Mouse (Mus musculus) C2C12 (cell line): Measurements from ENCODE around the gene Cyp4f40. TPM values are rescaled to one million over a fixed set of nuclear protein-coding genes. Genes with fewer than 3 reads are reported as not detected.
"Not testable (repeated sequence)": the region's sequence is repeated elsewhere in the genome, so short reads cannot be mapped to it uniquely, and the experiment has no call there.

Experiments
- H3K27me3 ChIP-seq: one replicate; pipeline ENCODE4 v1.6.1; 2011; ENCODE audit not compliant: control insufficient read depth, insufficient read depth, insufficient read length
- H3K36me3 ChIP-seq: one replicate; pipeline ENCODE4 v1.6.1; 2011; ENCODE audit not compliant: control insufficient read depth, insufficient read depth
- H3K4me3 ChIP-seq: one replicate; pipeline ENCODE4 v1.5.1; 2011; ENCODE audit warnings: mild to moderate bottlenecking, control low read depth; ENCODE audit not compliant: poor library complexity, insufficient read depth, severe bottlenecking
- H3K79me2 ChIP-seq: one replicate; pipeline ENCODE4 v1.6.1; 2011; ENCODE audit not compliant: control insufficient read depth, insufficient read depth
- H3K79me3 ChIP-seq: one replicate; pipeline ENCODE4 v1.6.1; 2011; ENCODE audit warnings: low read depth, control low read depth
- H3ac ChIP-seq: one replicate; pipeline ENCODE3; 2011; ENCODE audit warnings: low read depth; ENCODE audit not compliant: control insufficient read depth, insufficient read length
- CEBPB ChIP-seq: IDR thresholded peaks from one replicate; pipeline ENCODE4 v1.6.1; 2011; ENCODE audit warnings: low read depth, mild to moderate bottlenecking, control low read depth, moderate library complexity
- CTCF ChIP-seq: IDR thresholded peaks from one replicate; pipeline ENCODE4 v1.5.1; 2011; ENCODE audit not compliant: control insufficient read depth, insufficient read depth, insufficient read length
- FOSL1 ChIP-seq: IDR thresholded peaks from one replicate; pipeline ENCODE4 v1.8.0; 2011; ENCODE audit warnings: mild to moderate bottlenecking, low read length; ENCODE audit not compliant: poor library complexity, insufficient read depth, severe bottlenecking
- MAX ChIP-seq: IDR thresholded peaks from one replicate; pipeline ENCODE4 v1.6.1; 2011; ENCODE audit warnings: mild to moderate bottlenecking, control low read depth
- MYOD1 ChIP-seq: IDR thresholded peaks from one replicate; pipeline ENCODE4 v1.6.1; 2011; ENCODE audit warnings: low read depth; ENCODE audit not compliant: control insufficient read depth, insufficient read length
- MYOG ChIP-seq: IDR thresholded peaks from one replicate; pipeline ENCODE4 v1.6.1; 2011; ENCODE audit not compliant: control insufficient read depth, insufficient read length; ENCODE audit errors: extremely low read depth
- USF1 ChIP-seq: IDR thresholded peaks from one replicate; pipeline ENCODE4 v1.6.1; 2011; ENCODE audit warnings: low read depth, mild to moderate bottlenecking, control low read depth, moderate library complexity
- long read RNA-seq, 2 experiments: library from polyadenylated mRNA; unstranded; transcript quantifications; one replicate each; pipeline ENCODE4 v2.0.0; 2019 to 2020
- polyA plus RNA-seq: library from polyadenylated mRNA; unstranded; fragments of >200 nt; fragmentation: generic; extraction: Trizol; gene quantifications from one replicate; pipeline ENCODE4 v1.2.1, GENCODE M21; 2012; ENCODE audit warnings: missing spikeins

The Cyp4f40 gene
- 0.13 TPM for polyA plus RNA-seq
- long read RNA-seq, experiment 1 = 0 reads
- long read RNA-seq, experiment 2 = 0 reads

GRCm38 (mm10) chr17:32658712-32659111 lies at the start of gene Cyp4f40:
Gene Cyp4f40 (plus strand): TSS chr17:32658900.
- no peak within 1 kb of the TSS for H3ac ChIP-seq
- no peak within 1 kb of the TSS for H3K4me3 ChIP-seq
- H3K27me3 ChIP-seq = no peaks in the 10 kb centered on the region
- no peak for TF ChIP-seq CEBPB
- no peak for TF ChIP-seq CTCF
- no peak for TF ChIP-seq FOSL1
- TF ChIP-seq USF1 = no peak
- no peak for TF ChIP-seq MYOD1
- no peak for TF ChIP-seq MAX
- TF ChIP-seq MYOG = no peak
- H3K79me3 ChIP-seq = no peaks in the 10 kb centered on the region
- H3K36me3 ChIP-seq = no peaks in the 10 kb centered on the region
- no peaks in the 10 kb centered on the region for H3K79me2 ChIP-seq

GRCm38 (mm10) chr17:32610231-32610630 lies 48.5 kb upstream of the Cyp4f40 start:
- H3ac ChIP-seq, H3K4me3 ChIP-seq, H3K79me3 ChIP-seq, H3K36me3 ChIP-seq, H3K79me2 ChIP-seq, H3K27me3 ChIP-seq: not testable (repeated sequence)

GRCm38 (mm10) chr17:32610896-32611295 lies 47.8 kb upstream of the Cyp4f40 start:
- Histone ChIP-seq H3K36me3 (no peaks in the 10 kb centered on the region), H3K79me3 (no peaks in the 10 kb centered on the region), H3K79me2 (no peaks in the 10 kb centered on the region), H3ac (no peak overlapping the region), H3K4me3 (no peak overlapping the region), H3K27me3 (no peaks in the 10 kb centered on the region)
- TF ChIP-seq USF1 (no peak), FOSL1 (no peak), CTCF (no peak), MYOG (no peak), CEBPB (no peak), MAX (no peak), MYOD1 (no peak)

- H3ac ChIP-seq = no peak overlapping the region
- H3K27me3 ChIP-seq = no peaks in the 10 kb centered on the region
- H3K79me3 ChIP-seq = no peaks in the 10 kb centered on the region
- no peaks in the 10 kb centered on the region for H3K79me2 ChIP-seq
- no peaks in the 10 kb centered on the region for H3K36me3 ChIP-seq
- no peak overlapping the region for H3K4me3 ChIP-seq
- TF ChIP-seq MYOG (no peak), MAX (no peak), CEBPB (no peak), USF1 (no peak), FOSL1 (no peak), CTCF (no peak)
Observed at GRCm38 (mm10) chr17:32612417-32612816, 46.3 kb upstream of the Cyp4f40 start.

- H3K79me2 ChIP-seq = no peaks in the 10 kb centered on the region
- no peaks in the 10 kb centered on the region for H3K36me3 ChIP-seq
- no peaks in the 10 kb centered on the region for H3K27me3 ChIP-seq
- H3K4me3 ChIP-seq = no peak overlapping the region
- H3K79me3 ChIP-seq = no peaks in the 10 kb centered on the region
- H3ac ChIP-seq = no peak overlapping the region
- no peak for TF ChIP-seq MYOG
- no peak for TF ChIP-seq MAX
- TF ChIP-seq CTCF = no peak
- no peak for TF ChIP-seq MYOD1
Observed at GRCm38 (mm10) chr17:32617252-32617651, 41.4 kb upstream of the Cyp4f40 start.

GRCm38 (mm10) chr17:32621018-32621417 lies 37.7 kb upstream of the Cyp4f40 start, which contains the start of gene Cyp4f37:
Gene Cyp4f37 (plus strand): TSS chr17:32621309.
- not testable (repeated sequence) for H3K79me2 ChIP-seq, H3K27me3 ChIP-seq, H3K4me3 ChIP-seq, H3ac ChIP-seq, H3K79me3 ChIP-seq, H3K36me3 ChIP-seq

- not testable (repeated sequence) for H3K27me3 ChIP-seq, H3K36me3 ChIP-seq, H3K4me3 ChIP-seq, H3ac ChIP-seq, H3K79me2 ChIP-seq, H3K79me3 ChIP-seq
Observed at GRCm38 (mm10) chr17:32629726-32630125, 29.0 kb upstream of the Cyp4f40 start.
